Mouse (Mus musculus): ENCODE data around the gene Zfp94. TPM values are rescaled to one million over a fixed set of nuclear protein-coding genes. Genes with fewer than 3 reads are reported as not detected.

Zfp94 gene
- total and polyA plus RNA-seq, 2 experiments from 2014 or later = 15.8 to 19.3 TPM

DNA sequence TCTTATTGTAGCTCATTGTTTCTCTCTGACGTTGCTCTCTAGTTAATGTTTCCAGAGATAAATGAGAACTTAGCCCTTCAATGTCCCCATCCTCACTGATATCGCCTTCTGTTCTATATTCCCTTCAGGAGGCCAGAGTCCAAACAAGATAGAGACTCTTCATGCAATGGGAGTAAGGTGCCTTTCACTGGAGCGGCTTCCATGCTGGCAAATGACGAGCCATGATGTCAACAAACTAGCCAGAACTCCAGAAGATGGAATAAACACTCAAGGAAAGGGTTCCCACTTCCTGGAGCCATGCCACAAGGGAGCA is 56.5 kb downstream of the Zfp94 start:
- ATAC-seq = no peak
- H3K27ac ChIP-seq (ENCODE audit: low read depth, low read length) = no peak overlapping the region
- H3K36me3 ChIP-seq (ENCODE audit: insufficient read depth) = peaks cover 24% of the 10 kb centered on the region
- H3K27me3 ChIP-seq (ENCODE audit: insufficient read depth, low read length) = no peaks in the 10 kb centered on the region
- no peak overlapping the region for H3K4me2 ChIP-seq (ENCODE audit: low read depth)
- TF ChIP-seq CTCF (IDR thresholded peaks at IDR 0.05; ENCODE audit: low read depth) = no peak
- no peak overlapping the region for H3K9ac ChIP-seq
- no peak for DNase-seq
- H3K4me3 ChIP-seq (ENCODE audit: low read depth, low read length) = no peak overlapping the region
- H3K4me1 ChIP-seq (ENCODE audit: insufficient read depth) = peaks cover 9% of the 10 kb centered on the region
- H3K9me3 ChIP-seq (ENCODE audit: low read length) = no peaks in the 10 kb centered on the region
- 92% methylated on average over 4 of the region's 4 CpGs for WGBS

DNA sequence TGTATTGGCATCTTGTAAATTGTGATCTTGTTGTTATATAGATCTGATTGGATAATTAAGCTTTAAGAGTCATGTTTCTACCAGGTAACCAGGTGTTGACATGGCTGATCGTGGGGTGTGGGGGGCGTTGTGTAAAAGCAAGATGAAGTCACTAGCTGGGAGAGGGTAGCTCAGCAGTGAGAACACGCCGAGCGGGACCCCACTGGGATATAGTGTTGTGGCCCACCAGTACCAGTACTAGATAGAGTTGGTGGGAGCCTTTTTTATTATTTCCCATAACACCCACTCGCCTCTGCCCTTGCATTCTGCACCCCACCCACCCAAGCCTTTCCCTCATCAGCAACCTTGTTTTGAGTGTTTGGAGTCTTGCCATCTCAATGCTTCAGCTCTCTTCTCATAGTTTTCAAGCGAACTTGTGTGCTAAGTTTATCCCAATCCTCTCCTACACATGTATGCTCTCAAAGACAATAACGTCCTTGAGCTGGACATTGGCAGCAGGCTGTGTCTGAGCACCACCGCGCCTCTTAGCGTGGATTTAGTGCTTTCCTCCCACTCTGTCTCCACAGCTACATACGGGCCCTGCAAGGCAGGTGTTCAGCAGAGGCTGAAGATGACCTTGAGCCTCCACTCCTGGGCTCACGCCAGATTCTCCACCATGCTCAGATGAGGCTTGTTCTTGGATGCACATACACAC is 57.0 kb downstream of the Zfp94 start:
- Histone ChIP-seq H3K9me3 (ENCODE audit: low read length) (no peaks in the 10 kb centered on the region), H3K4me3 (ENCODE audit: low read depth, low read length) (no peak overlapping the region), H3K27ac (ENCODE audit: low read depth, low read length) (no peak overlapping the region), H3K4me1 (ENCODE audit: insufficient read depth) (peaks cover 10% of the 10 kb centered on the region), H3K27me3 (ENCODE audit: insufficient read depth, low read length) (no peaks in the 10 kb centered on the region), H3K9ac (no peak overlapping the region), H3K4me2 (ENCODE audit: low read depth) (no peak overlapping the region), H3K36me3 (ENCODE audit: insufficient read depth) (peaks cover 24% of the 10 kb centered on the region)
- DNase-seq (no peak), ATAC-seq (no peak)
- TF ChIP-seq CTCF (IDR thresholded peaks at IDR 0.05; ENCODE audit: low read depth) = no peak
- 91% methylated on average over 13 of the region's 13 CpGs for WGBS

DNA sequence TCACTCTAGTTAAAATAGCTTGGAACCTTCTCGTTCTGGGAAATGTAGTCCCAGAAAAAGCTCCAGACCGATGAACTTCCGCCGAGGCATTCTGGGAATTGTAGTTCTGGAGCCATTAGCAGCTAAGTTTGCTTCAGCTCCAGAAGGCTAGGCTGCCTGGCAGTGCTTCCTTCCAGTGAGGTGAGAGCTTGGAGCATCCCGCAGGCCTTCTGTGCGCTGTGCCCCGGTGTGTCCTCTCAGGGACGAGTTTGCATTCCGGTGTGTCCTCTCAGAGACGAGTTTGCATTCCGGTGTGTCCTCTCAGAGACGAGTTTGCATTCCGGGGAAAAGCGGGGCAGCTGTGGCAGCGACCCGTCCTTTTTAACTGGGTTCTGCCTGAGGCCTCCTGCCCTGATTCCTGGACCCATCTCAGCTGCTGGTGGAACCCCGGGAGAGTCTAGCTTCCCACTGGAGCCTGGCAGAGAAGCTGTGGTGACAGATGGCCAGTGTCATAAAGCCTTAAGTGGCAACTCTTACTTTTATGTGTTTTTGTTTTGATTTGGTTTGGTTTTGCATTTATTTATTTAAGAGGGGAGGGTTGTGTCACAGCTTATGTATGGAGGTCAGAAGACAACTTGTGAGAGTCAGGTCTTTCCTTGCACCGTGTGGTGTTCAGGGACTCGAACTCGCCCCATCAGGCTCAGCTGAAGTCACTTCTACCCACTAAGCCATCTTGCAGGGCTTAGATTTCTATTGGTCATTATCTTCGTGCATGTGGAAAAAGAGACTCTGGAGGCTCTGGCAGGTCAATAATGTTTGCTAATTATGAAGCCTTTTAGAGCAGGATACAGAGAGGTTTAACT is 61.6 kb downstream of the Zfp94 start, which contains the start of gene Zfp108:
TSS of gene Zfp108 (plus strand) at position 162 of the 842 bp plus-strand sequence.
- TF ChIP-seq CTCF (IDR thresholded peaks at IDR 0.05; ENCODE audit: low read depth) = no peak
- Histone ChIP-seq H3K4me1 (ENCODE audit: insufficient read depth) (peaks cover 14% of the 10 kb centered on the region), H3K9ac (peak within 1 kb of the TSS; percentile 64), H3K27me3 (ENCODE audit: insufficient read depth, low read length) (no peaks in the 10 kb centered on the region), H3K27ac (ENCODE audit: low read depth, low read length) (peak within 1 kb of the TSS; percentile 54), H3K4me3 (ENCODE audit: low read depth, low read length) (peak within 1 kb of the TSS; percentile 53), H3K4me2 (ENCODE audit: low read depth) (peak within 1 kb of the TSS; percentile 71), H3K9me3 (ENCODE audit: low read length) (no peaks in the 10 kb centered on the region), H3K36me3 (ENCODE audit: insufficient read depth) (no peaks in the 10 kb centered on the region)
- peak; percentile 89 for DNase-seq
- ATAC-seq = peak; percentile 96
- WGBS = 18% methylated on average over 21 of the region's 21 CpGs

DNA sequence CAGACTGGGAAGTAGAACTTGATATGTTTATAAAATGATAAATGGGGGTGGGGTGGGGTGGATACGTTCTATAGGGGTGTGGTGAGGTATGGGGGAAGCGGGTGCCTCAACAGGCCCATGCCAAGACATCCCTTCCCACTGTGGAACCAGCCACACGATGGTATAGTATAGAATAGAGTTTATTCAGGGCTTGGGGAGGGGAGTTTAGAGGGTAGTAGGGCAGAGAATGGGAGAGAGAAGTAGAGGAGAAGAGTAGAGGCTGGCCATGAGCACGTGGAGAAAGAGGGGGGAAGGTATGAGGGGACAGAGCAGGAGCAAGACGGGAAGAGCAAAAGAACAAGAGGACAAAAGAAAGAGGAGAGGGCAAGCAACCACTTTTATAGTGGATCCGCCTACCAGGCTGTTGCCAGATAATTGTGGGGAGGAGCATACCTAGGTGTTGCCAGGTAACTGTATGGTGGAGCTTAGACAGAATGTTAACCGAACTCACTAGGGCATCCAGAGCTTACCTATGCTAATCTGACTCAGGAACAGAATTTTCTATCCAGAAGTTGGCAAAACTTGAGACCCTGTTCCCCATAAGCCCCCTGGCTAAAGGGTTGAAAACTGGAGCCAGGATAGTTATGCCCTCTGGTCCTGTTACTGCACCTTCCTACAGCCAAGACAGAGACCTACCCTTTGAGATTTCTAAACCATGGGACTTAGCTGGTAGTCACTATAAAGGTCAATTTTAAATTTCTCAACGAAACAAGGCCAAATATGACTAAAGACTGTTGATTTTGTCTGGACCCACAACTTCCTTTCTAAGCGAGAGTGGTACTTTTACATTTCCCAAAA is 62.5 kb downstream of the Zfp94 start:
- Histone ChIP-seq H3K36me3 (ENCODE audit: insufficient read depth) (no peaks in the 10 kb centered on the region), H3K9ac (no peak overlapping the region), H3K9me3 (ENCODE audit: low read length) (no peaks in the 10 kb centered on the region), H3K4me3 (ENCODE audit: low read depth, low read length) (peak overlapping the region; percentile 53), H3K4me2 (ENCODE audit: low read depth) (peak overlapping the region; percentile 71), H3K27me3 (ENCODE audit: insufficient read depth, low read length) (no peaks in the 10 kb centered on the region), H3K27ac (ENCODE audit: low read depth, low read length) (no peak overlapping the region), H3K4me1 (ENCODE audit: insufficient read depth) (peaks cover 14% of the 10 kb centered on the region)
- 64% methylated on average over 9 of the region's 9 CpGs for WGBS
- no peak for TF ChIP-seq CTCF (IDR thresholded peaks at IDR 0.05; ENCODE audit: low read depth)
- DNase-seq (no peak), ATAC-seq (peak; percentile 17; the same call in 1 of the 2 replicates)

Small RNA genes lying within 50 kb of the gene (microRNA-seq; reads per million reads assigned to microRNA genes)
- 0 reads per million in 2 experiments for gene Gm27592

Other genes starting within 250 kb of the Zfp94 start
- 38.2 and 44.0 TPM in 2 replicates for gene Zfp180, start 234.7 kb downstream of the Zfp94 start, total RNA-seq (2014; rRNA removed)
- gene Zfp180, start 234.7 kb downstream of the Zfp94 start, polyA plus RNA-seq (2015; fragmentation: Nextera tagmentation; extraction: Ambion mirVana) = 19.0 and 23.9 TPM in 2 replicates
- gene Zfp112, start 204.4 kb downstream of the Zfp94 start, total RNA-seq (2014; rRNA removed) = 7.5 and 12.2 TPM in 2 replicates
- gene Zfp112, start 204.4 kb downstream of the Zfp94 start, polyA plus RNA-seq (2015; fragmentation: Nextera tagmentation; extraction: Ambion mirVana) = 3.7 and 4.7 TPM in 2 replicates
- gene Zfp235, start 182.5 kb downstream of the Zfp94 start, total RNA-seq (2014; rRNA removed) = 26.3 and 31.2 TPM in 2 replicates
- 19.1 and 20.4 TPM in 2 replicates for gene Zfp235, start 182.5 kb downstream of the Zfp94 start, polyA plus RNA-seq (2015; fragmentation: Nextera tagmentation; extraction: Ambion mirVana)
- 5.2 and 8.4 TPM in 2 replicates for gene Zfp114, start 141.6 kb downstream of the Zfp94 start, total RNA-seq (2014; rRNA removed)
- gene Zfp114, start 141.6 kb downstream of the Zfp94 start, polyA plus RNA-seq (2015; fragmentation: Nextera tagmentation; extraction: Ambion mirVana) = 2.8 and 4.3 TPM in 2 replicates
- gene Zfp111, start 105.2 kb downstream of the Zfp94 start, total RNA-seq (2014; rRNA removed) = 7.3 and 8.4 TPM in 2 replicates
- 1.6 and 2.4 TPM in 2 replicates for gene Zfp111, start 105.2 kb downstream of the Zfp94 start, polyA plus RNA-seq (2015; fragmentation: Nextera tagmentation; extraction: Ambion mirVana)
- 5.4 and 7.4 TPM in 2 replicates for gene Zfp109, start 79.1 kb downstream of the Zfp94 start, total RNA-seq (2014; rRNA removed)
- gene Zfp109, start 79.1 kb downstream of the Zfp94 start, polyA plus RNA-seq (2015; fragmentation: Nextera tagmentation; extraction: Ambion mirVana) = 1.3 and 2.6 TPM in 2 replicates
- 9.1 and 13.0 TPM in 2 replicates for gene Zfp108, start 61.9 kb downstream of the Zfp94 start, total RNA-seq (2014; rRNA removed)
- gene Zfp108, start 61.9 kb downstream of the Zfp94 start, polyA plus RNA-seq (2015; fragmentation: Nextera tagmentation; extraction: Ambion mirVana) = 1.9 and 3.1 TPM in 2 replicates
- 9.7 and 13.2 TPM in 2 replicates for gene Zfp93, start 46.2 kb downstream of the Zfp94 start, total RNA-seq (2014; rRNA removed)
- gene Zfp93, start 46.2 kb downstream of the Zfp94 start, polyA plus RNA-seq (2015; fragmentation: Nextera tagmentation; extraction: Ambion mirVana) = 2.0 and 2.4 TPM in 2 replicates
- 32.9 and 34.8 TPM in 2 replicates for gene Zfp61, start 15.4 kb downstream of the Zfp94 start, total RNA-seq (2014; rRNA removed)
- 24.5 and 30.8 TPM in 2 replicates for gene Zfp61, start 15.4 kb downstream of the Zfp94 start, polyA plus RNA-seq (2015; fragmentation: Nextera tagmentation; extraction: Ambion mirVana)
- gene Tescl, start 17.3 kb upstream of the Zfp94 start, total RNA-seq (2014; rRNA removed) = not detected in 2 replicates
- not detected in 2 replicates for gene Tescl, start 17.3 kb upstream of the Zfp94 start, polyA plus RNA-seq (2015; fragmentation: Nextera tagmentation; extraction: Ambion mirVana)
- not detected in 2 replicates for gene Lypd5, start 32.5 kb upstream of the Zfp94 start, total RNA-seq (2014; rRNA removed)
- not detected in 2 replicates for gene Lypd5, start 32.5 kb upstream of the Zfp94 start, polyA plus RNA-seq (2015; fragmentation: Nextera tagmentation; extraction: Ambion mirVana)
- 1.2 and 1.5 TPM in 2 replicates for gene Kcnn4, start 53.6 kb upstream of the Zfp94 start, total RNA-seq (2014; rRNA removed)
- gene Kcnn4, start 53.6 kb upstream of the Zfp94 start, polyA plus RNA-seq (2015; fragmentation: Nextera tagmentation; extraction: Ambion mirVana) = 0.88 and 1.1 TPM in 2 replicates
- 23.9 and 31.8 TPM in 2 replicates for gene Smg9, start 83.0 kb upstream of the Zfp94 start, total RNA-seq (2014; rRNA removed)
- 25.2 and 28.5 TPM in 2 replicates for gene Smg9, start 83.0 kb upstream of the Zfp94 start, polyA plus RNA-seq (2015; fragmentation: Nextera tagmentation; extraction: Ambion mirVana)
- not detected in 2 replicates for gene Irgc1, start 135.6 kb upstream of the Zfp94 start, total RNA-seq (2014; rRNA removed)
- not detected in 2 replicates for gene Irgc1, start 135.6 kb upstream of the Zfp94 start, polyA plus RNA-seq (2015; fragmentation: Nextera tagmentation; extraction: Ambion mirVana)
- 0.85 and 1.3 TPM in 2 replicates for gene Plaur, start 145.8 kb upstream of the Zfp94 start, total RNA-seq (2014; rRNA removed)
- gene Plaur, start 145.8 kb upstream of the Zfp94 start, polyA plus RNA-seq (2015; fragmentation: Nextera tagmentation; extraction: Ambion mirVana) = 1.2 and 1.3 TPM in 2 replicates
- 412 and 434 TPM in 2 replicates for gene Cadm4, start 165.4 kb upstream of the Zfp94 start, total RNA-seq (2014; rRNA removed)
- gene Cadm4, start 165.4 kb upstream of the Zfp94 start, polyA plus RNA-seq (2015; fragmentation: Nextera tagmentation; extraction: Ambion mirVana) = 102 and 107 TPM in 2 replicates
- 196 and 242 TPM in 2 replicates for gene Zfp428, start 190.3 kb upstream of the Zfp94 start, total RNA-seq (2014; rRNA removed)
- 258 and 279 TPM in 2 replicates for gene Zfp428, start 190.3 kb upstream of the Zfp94 start, polyA plus RNA-seq (2015; fragmentation: Nextera tagmentation; extraction: Ambion mirVana)
- gene AC161166.1, start 195.8 kb upstream of the Zfp94 start, total RNA-seq (2014; rRNA removed) = not detected in 2 replicates
- 0.13 and 0.31 TPM in 2 replicates for gene AC161166.1, start 195.8 kb upstream of the Zfp94 start, polyA plus RNA-seq (2015; fragmentation: Nextera tagmentation; extraction: Ambion mirVana)
- 103 and 119 TPM in 2 replicates for gene Irgq, start 214.0 kb upstream of the Zfp94 start, total RNA-seq (2014; rRNA removed)
- gene Irgq, start 214.0 kb upstream of the Zfp94 start, polyA plus RNA-seq (2015; fragmentation: Nextera tagmentation; extraction: Ambion mirVana) = 20.8 and 26.8 TPM in 2 replicates
- 0.31 and 0.43 TPM in 2 replicates for gene Pinlyp, start 229.5 kb upstream of the Zfp94 start, total RNA-seq (2014; rRNA removed)
- not detected in 2 replicates for gene Pinlyp, start 229.5 kb upstream of the Zfp94 start, polyA plus RNA-seq (2015; fragmentation: Nextera tagmentation; extraction: Ambion mirVana)
- gene Xrcc1, start 229.6 kb upstream of the Zfp94 start, total RNA-seq (2014; rRNA removed) = 41.1 and 49.8 TPM in 2 replicates
- 42.1 and 48.6 TPM in 2 replicates for gene Xrcc1, start 229.6 kb upstream of the Zfp94 start, polyA plus RNA-seq (2015; fragmentation: Nextera tagmentation; extraction: Ambion mirVana)